Comparison of ENCODE assay signal across 7 mouse cellular contexts in the genomic region with DNA sequence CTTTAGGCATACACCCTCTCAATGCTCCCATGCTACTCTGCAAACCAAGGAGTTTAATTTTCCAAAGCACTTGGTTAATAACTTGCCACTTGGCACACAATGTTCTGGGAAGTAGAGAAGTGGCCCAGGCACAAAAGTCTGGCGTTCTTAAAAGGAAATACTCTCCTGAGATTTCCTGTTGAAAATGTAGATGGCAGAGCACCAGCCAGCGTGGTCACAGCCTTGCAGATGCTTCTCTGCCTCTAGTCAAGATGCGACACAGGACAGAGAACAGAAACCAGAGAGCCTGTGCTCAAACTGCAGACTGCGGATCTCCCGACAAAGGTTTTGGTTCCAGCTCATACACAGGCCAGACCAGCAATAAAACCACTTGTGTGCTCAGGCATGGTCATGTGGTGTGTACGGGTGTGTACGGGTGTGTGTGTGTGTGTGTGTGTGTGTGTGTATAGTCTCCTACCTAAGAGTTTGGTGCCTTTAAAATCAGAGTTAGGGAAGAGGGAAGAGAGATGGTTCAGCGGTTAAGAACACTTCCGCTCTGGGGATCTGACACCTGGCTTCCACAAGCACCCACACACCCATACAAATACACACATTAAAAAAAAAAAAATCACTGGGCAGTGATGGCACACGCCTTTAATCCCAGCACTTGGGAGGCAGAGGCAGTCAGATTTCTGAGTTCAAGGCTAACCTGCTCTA. TPM values are rescaled to one million over a fixed set of nuclear protein-coding genes. Genes with fewer than 3 reads are reported as not detected.
A peak's percentile ranks its signal among the peaks of the same experiment; 100 is the strongest.
DNase-seq lines count a peak whose midpoint lies in the region; ATAC-seq and TF ChIP-seq lines count a peak whose summit lies in the region.

No protein-coding gene starts in this region.

- H3K4me2 ChIP-seq in heart, embryonic 15.5 days: peak overlapping the region; percentile 97
- H3K4me2 ChIP-seq in liver, embryonic 13.5 days: peak overlapping the region; percentile 100

- H3K4me1 ChIP-seq in E14TG2a.4 (replicated peaks; ENCODE audit: low read depth, low read length): peaks cover 79% of the 10 kb centered on the region
- peaks cover 37% of the 10 kb centered on the region for H3K4me1 ChIP-seq in heart, embryonic 15.5 days (replicated peaks)
- peaks cover 95% of the 10 kb centered on the region for H3K4me1 ChIP-seq in liver, embryonic 13.5 days (replicated peaks)
- H3K4me1 ChIP-seq in spleen, adult 2 months (ENCODE audit: control insufficient read depth, insufficient read depth, insufficient read length): peaks cover 46% of the 10 kb centered on the region

- H3K4me3 ChIP-seq in E14TG2a.4 (replicated peaks; ENCODE audit: low read length): peak overlapping the region; percentile 81
- peak overlapping the region; percentile 70 for H3K4me3 ChIP-seq in heart, embryonic 15.5 days
- H3K4me3 ChIP-seq in liver, embryonic 13.5 days (replicated peaks): peak overlapping the region; percentile 73
- H3K4me3 ChIP-seq in spleen, adult 2 months (ENCODE audit: extremely low read depth, insufficient read depth, insufficient read length): peak overlapping the region; percentile 71; the same call in 1 of the 2 replicates

- DNase-seq in B cell, adult 2 months: peak; percentile 59 to 61
- no peak for DNase-seq in liver, embryonic 13.5 days
- peak; percentile 30 to 53 for DNase-seq in spleen, adult 2 months (ENCODE audit: low read depth in 1 of 2, low spot score in 2 of 2)
- DNase-seq in adrenal gland, postnatal 36 days: no peak
- DNase-seq in frontal cortex, postnatal 36 days (ENCODE audit: low spot score in 2 of 2): no peak

- H3K27me3 ChIP-seq in E14TG2a.4 (ENCODE audit: insufficient read depth, low read length): peaks cover 38% of the 10 kb centered on the region
- no peaks in the 10 kb centered on the region for H3K27me3 ChIP-seq in heart, embryonic 15.5 days
- H3K27me3 ChIP-seq in liver, embryonic 13.5 days: no peaks in the 10 kb centered on the region
- no peaks in the 10 kb centered on the region for H3K27me3 ChIP-seq in spleen, adult 2 months (ENCODE audit: control insufficient read depth, insufficient read depth, low read length)

- H3K36me3 ChIP-seq in E14TG2a.4 (ENCODE audit: insufficient read depth, low read length): peaks cover 28% of the 10 kb centered on the region
- H3K36me3 ChIP-seq in heart, embryonic 15.5 days: no peaks in the 10 kb centered on the region
- peaks cover 23% of the 10 kb centered on the region for H3K36me3 ChIP-seq in liver, embryonic 13.5 days
- peaks cover 5% of the 10 kb centered on the region for H3K36me3 ChIP-seq in spleen, adult 2 months (ENCODE audit: control insufficient read depth, insufficient read depth, low read length)

- H3K27ac ChIP-seq in heart, embryonic 15.5 days: peak overlapping the region; percentile 61; the same call in 1 of the 2 replicates
- H3K27ac ChIP-seq in liver, embryonic 13.5 days: peak overlapping the region; percentile 83
- H3K27ac ChIP-seq in spleen, adult 2 months (ENCODE audit: insufficient read depth, low read length): peak overlapping the region; percentile 93

- no peaks in the 10 kb centered on the region for H3K9me3 ChIP-seq in E14TG2a.4 (ENCODE audit: low read length)
- H3K9me3 ChIP-seq in heart, embryonic 15.5 days (replicated peaks): no peaks in the 10 kb centered on the region
- H3K9me3 ChIP-seq in liver, embryonic 13.5 days (replicated peaks): no peaks in the 10 kb centered on the region

- ATAC-seq in heart, embryonic 15.5 days (replicated peaks; ENCODE audit: insufficient number of reproducible peaks, insufficient read depth, low FRiP score, low read depth): no peak
- ATAC-seq in liver, embryonic 13.5 days (ENCODE audit: low read depth): no peak

- TF ChIP-seq CTCF in E14TG2a.4 (conservative IDR thresholded peaks at IDR 0.05; ENCODE audit: low read length): no peak
- no peak for TF ChIP-seq CTCF in spleen, adult 2 months (IDR thresholded peaks at IDR 0.05; ENCODE audit: extremely low read depth, insufficient read depth, insufficient read length, insufficient replicate concordance)

- TF ChIP-seq POLR2A in spleen, adult 2 months (IDR thresholded peaks at IDR 0.05; ENCODE audit: low read depth, low read length): no peak

- 66% methylated on average over 10 of the region's 10 CpGs for WGBS in heart, embryonic 15.5 days
- 71% methylated on average over 10 of the region's 10 CpGs for WGBS in liver, embryonic 13.5 days (ENCODE audit: insufficient replicate concordance)
- 20% methylated on average over 10 of the region's 10 CpGs for WGBS in spleen, adult 2 months

- peak overlapping the region; percentile 42; the same call in 1 of the 2 replicates for H3K9ac ChIP-seq in heart, embryonic 15.5 days
- H3K9ac ChIP-seq in liver, embryonic 13.5 days: peak overlapping the region; percentile 88

RNA-seq across cellular contexts. Expression of a gene that starts 0.7 kb away (rescaled TPM):
- polyA plus RNA-seq in heart, embryonic 15.5 days (2015; fragmentation: Nextera tagmentation; extraction: Ambion mirVana): 3.1 and 4.5 TPM in 2 replicates
- polyA plus RNA-seq in liver, embryonic 13.5 days (2015; fragmentation: Nextera tagmentation; extraction: Ambion mirVana): 18.5 and 21.3 TPM in 2 replicates
- 34.4 and 46.3 TPM in 2 replicates for polyA plus RNA-seq in spleen, adult 2 months (2012; rRNA removed)
- total RNA-seq in adrenal gland, postnatal 36 days (2021): 10 to 100 TPM; 12.0 to 18.2 TPM

RNA-seq across cellular contexts. Expression of a gene that starts 6.3 kb away (rescaled TPM):
- 7.9 and 13.4 TPM in 2 replicates for polyA plus RNA-seq in heart, embryonic 15.5 days (2015; fragmentation: Nextera tagmentation; extraction: Ambion mirVana)
- polyA plus RNA-seq in liver, embryonic 13.5 days (2015; fragmentation: Nextera tagmentation; extraction: Ambion mirVana): 18.7 and 18.8 TPM in 2 replicates
- polyA plus RNA-seq in spleen, adult 2 months (2012; rRNA removed): 6.9 and 8.4 TPM in 2 replicates
- 10 to 100 TPM; 10.1 to 14.3 TPM for total RNA-seq in adrenal gland, postnatal 36 days (2021)

RNA-seq across cellular contexts. Expression of a gene that starts 15.8 kb away (rescaled TPM):
- 0.35 and 4.3 TPM in 2 replicates for polyA plus RNA-seq in heart, embryonic 15.5 days (2015; fragmentation: Nextera tagmentation; extraction: Ambion mirVana)
- 372 and 430 TPM in 2 replicates for polyA plus RNA-seq in liver, embryonic 13.5 days (2015; fragmentation: Nextera tagmentation; extraction: Ambion mirVana)
- polyA plus RNA-seq in spleen, adult 2 months (2012; rRNA removed): 0.25 and 0.75 TPM in 2 replicates
- under 1 TPM in 1 of 2 experiments, not detected in 1; 0.46 TPM for total RNA-seq in adrenal gland, postnatal 36 days (2021)

RNA-seq across cellular contexts. Expression of a gene that starts 31.4 kb away (rescaled TPM):
- polyA plus RNA-seq in heart, embryonic 15.5 days (2015; fragmentation: Nextera tagmentation; extraction: Ambion mirVana): 24.8 and 37.1 TPM in 2 replicates
- 28.2 and 31.5 TPM in 2 replicates for polyA plus RNA-seq in liver, embryonic 13.5 days (2015; fragmentation: Nextera tagmentation; extraction: Ambion mirVana)
- polyA plus RNA-seq in spleen, adult 2 months (2012; rRNA removed): 64.2 and 72.8 TPM in 2 replicates
- total RNA-seq in adrenal gland, postnatal 36 days (2021): 100 to 1,000 TPM; 146 to 161 TPM

RNA-seq across cellular contexts. Expression of a gene that starts 32.7 kb away (rescaled TPM):
- polyA plus RNA-seq in heart, embryonic 15.5 days (2015; fragmentation: Nextera tagmentation; extraction: Ambion mirVana): 34.7 and 54.2 TPM in 2 replicates
- polyA plus RNA-seq in liver, embryonic 13.5 days (2015; fragmentation: Nextera tagmentation; extraction: Ambion mirVana): 179 and 181 TPM in 2 replicates
- 9.7 and 12.6 TPM in 2 replicates for polyA plus RNA-seq in spleen, adult 2 months (2012; rRNA removed)
- 10 to 100 TPM; 21.7 to 32.9 TPM for total RNA-seq in adrenal gland, postnatal 36 days (2021)

Comparison
In these comparisons a context has a peak if more than half of its experiments do, and no peak if none do; other contexts are left out.
1. DNase-seq: peak in B cell, adult 2 months (2 of 2) and spleen, adult 2 months (2 of 2); none in liver, embryonic 13.5 days (single experiment), adrenal gland, postnatal 36 days (0 of 2) and frontal cortex, postnatal 36 days (0 of 2).
2. RNA of a gene that starts 15.8 kb away (polyA plus RNA-seq): 372 to 430 TPM in liver, embryonic 13.5 days; 0.25 to 0.75 TPM in spleen, adult 2 months and 0.35 to 4.3 TPM in heart, embryonic 15.5 days; every median in the first group is over 10 times any median in the second.
3. Peak in every context shown above with its lines, with median percentiles within 50 percentile points of each other: H3K4me3 ChIP-seq and H3K27ac ChIP-seq.